Mouse (Mus musculus): ENCODE results near the gene Lrrc57. TPM values are rescaled to one million over a fixed set of nuclear protein-coding genes. Genes with fewer than 3 reads are reported as not detected.

The Lrrc57 gene
- 19.7 TPM for polyA plus RNA-seq (2014; fragmentation: Illumina TruSeq; extraction: RNeasy Lipid Tissue Mini Kit (QIAGEN cat#74804); ENCODE audit: low read depth, low replicate concordance)

GRCm38 (mm10) chr2:120608830-120609723 lies at the start of gene Lrrc57, which contains the start of gene Haus2:
Gene Lrrc57, minus strand, starts transcription at chr2:120609520.
Gene Haus2, plus strand, starts transcription at chr2:120609383.

GRCm38 (mm10) chr2:120628886-120629735 lies 19.8 kb upstream of the Lrrc57 start, which contains the start of gene Stard9:
Gene Stard9, plus strand, starts transcription at chr2:120629121.

GRCm38 (mm10) chr2:120566886-120567797 lies 42.2 kb downstream of the Lrrc57 start, which contains the start of gene Snap23:
Gene Snap23, plus strand, starts transcription at chr2:120567671.

GRCm38 (mm10) chr2:120563235-120563990 lies 45.9 kb downstream of the Lrrc57 start, which contains the start of gene Zfp106:
Gene Zfp106, minus strand, starts transcription at chr2:120563843.

Other genes with a start within 250 kb of the Lrrc57 start
- gene Ganc, start 205.6 kb downstream of the Lrrc57 start, polyA plus RNA-seq (2014; fragmentation: Illumina TruSeq; extraction: RNeasy Lipid Tissue Mini Kit (QIAGEN cat#74804); ENCODE audit: low read depth, low replicate concordance): 19.2 TPM
- 11.8 TPM for gene Tmem87a, start 205.4 kb downstream of the Lrrc57 start, polyA plus RNA-seq (2014; fragmentation: Illumina TruSeq; extraction: RNeasy Lipid Tissue Mini Kit (QIAGEN cat#74804); ENCODE audit: low read depth, low replicate concordance)
- 0.29 TPM for gene Capn3, start 153.5 kb downstream of the Lrrc57 start, polyA plus RNA-seq (2014; fragmentation: Illumina TruSeq; extraction: RNeasy Lipid Tissue Mini Kit (QIAGEN cat#74804); ENCODE audit: low read depth, low replicate concordance)
- 23.7 TPM for gene Zfp106, start 45.7 kb downstream of the Lrrc57 start, polyA plus RNA-seq (2014; fragmentation: Illumina TruSeq; extraction: RNeasy Lipid Tissue Mini Kit (QIAGEN cat#74804); ENCODE audit: low read depth, low replicate concordance)
- 61.8 TPM for gene Snap23, start 41.8 kb downstream of the Lrrc57 start, polyA plus RNA-seq (2014; fragmentation: Illumina TruSeq; extraction: RNeasy Lipid Tissue Mini Kit (QIAGEN cat#74804); ENCODE audit: low read depth, low replicate concordance)
- gene Haus2, start 137 bp downstream of the Lrrc57 start, polyA plus RNA-seq (2014; fragmentation: Illumina TruSeq; extraction: RNeasy Lipid Tissue Mini Kit (QIAGEN cat#74804); ENCODE audit: low read depth, low replicate concordance): 17.1 TPM
- gene Stard9, start 19.6 kb upstream of the Lrrc57 start, polyA plus RNA-seq (2014; fragmentation: Illumina TruSeq; extraction: RNeasy Lipid Tissue Mini Kit (QIAGEN cat#74804); ENCODE audit: low read depth, low replicate concordance): 2.4 TPM
- gene Cdan1, start 240.6 kb upstream of the Lrrc57 start, polyA plus RNA-seq (2014; fragmentation: Illumina TruSeq; extraction: RNeasy Lipid Tissue Mini Kit (QIAGEN cat#74804); ENCODE audit: low read depth, low replicate concordance): 2.1 TPM
- gene Ttbk2, start 241.1 kb upstream of the Lrrc57 start, polyA plus RNA-seq (2014; fragmentation: Illumina TruSeq; extraction: RNeasy Lipid Tissue Mini Kit (QIAGEN cat#74804); ENCODE audit: low read depth, low replicate concordance): 3.2 TPM